Mouse (Mus musculus) liver, embryonic 11.5 days (tissue): ENCODE measurements around the gene Impdh1. TPM values are rescaled to one million over a fixed set of nuclear protein-coding genes. Genes with fewer than 3 reads are reported as not detected.

Source experiments
- ATAC-seq: fragments of 200-750 bp; cut with Nextera tagmentation; replicated peaks from 2 replicates; pipeline ENCODE4 v1.8.0; 2017; ENCODE audit warnings: moderate number of reproducible peaks, mild to moderate bottlenecking, moderate TSS enrichment, moderate library complexity; ENCODE audit not compliant: low FRiP score
- DNase-seq: peaks from one replicate; pipeline ENCODE4 v3.0.0-alpha.2; 2017; ENCODE audit warnings: low spot score
- H3K27ac ChIP-seq: fragments of 300-500 bp; sonication (generic); 2 replicates; pipeline ENCODE4 v1.5.1; 2014; ENCODE audit warnings: mild to moderate bottlenecking, low read depth, low read length, control low read depth
- H3K27me3 ChIP-seq: fragments of 300-500 bp; sonication (generic); replicated peaks from 2 replicates; pipeline ENCODE4 v1.6.1; 2014; ENCODE audit warnings: low read length, mixed read lengths; ENCODE audit not compliant: control insufficient read depth, insufficient read depth
- H3K36me3 ChIP-seq: fragments of 300-500 bp; sonication (generic); 2 replicates; pipeline ENCODE4 v1.6.1; 2014; ENCODE audit warnings: mild to moderate bottlenecking, low read length, moderate library complexity, mixed read lengths; ENCODE audit not compliant: control insufficient read depth, insufficient read depth
- H3K4me1 ChIP-seq: fragments of 300-500 bp; sonication (generic); replicated peaks from 2 replicates; pipeline ENCODE4 v1.6.1; 2014; ENCODE audit warnings: low read length, mixed read lengths; ENCODE audit not compliant: control insufficient read depth, insufficient read depth
- H3K4me2 ChIP-seq: fragments of 300-500 bp; sonication (generic); 2 replicates; pipeline ENCODE4 v1.6.1; 2014; ENCODE audit warnings: mild to moderate bottlenecking, control low read depth, moderate library complexity
- H3K4me3 ChIP-seq: fragments of 300-500 bp; sonication (generic); 2 replicates; pipeline ENCODE4 v1.5.1; 2014; ENCODE audit warnings: low read depth, low read length, control low read depth
- H3K9ac ChIP-seq: fragments of 300-500 bp; sonication (generic); 2 replicates; pipeline ENCODE4 v1.6.1; 2014; ENCODE audit warnings: low read depth, low read length, control low read depth
- H3K9me3 ChIP-seq: fragments of 300-500 bp; sonication (generic); 2 replicates; pipeline ENCODE4 v1.6.1; 2016; ENCODE audit warnings: low read length, inconsistent platforms, mixed read lengths; ENCODE audit not compliant: control insufficient read depth
- WGBS: fragments of 180-500 bp; shearing (Covaris S2); extraction: QIAGEN DNeasy Blood & Tissue Kit; methylation state at CpG from one replicate; pipeline ENCODE4 v1.1.7; 2014; 5-methylcytosine and 5-hydroxymethylcytosine counted together
- polyA plus RNA-seq: library from polyadenylated mRNA; unstranded; fragments of >200 nt; fragmentation: Nextera tagmentation; extraction: Ambion mirVana; gene quantifications from 2 replicates; pipeline ENCODE4 v1.2.1, GENCODE M21; 2014

Gene Impdh1
- polyA plus RNA-seq, 1 experiment from 2014 or later: 26.7 TPM

- Histone ChIP-seq H3K4me3 (no peak overlapping the region), H3K9me3 (no peaks in the 10 kb centered on the region), H3K9ac (no peak overlapping the region), H3K4me2 (peak overlapping the region; percentile 33), H3K4me1 (peaks cover 9% of the 10 kb centered on the region), H3K27ac (no peak overlapping the region), H3K36me3 (no peaks in the 10 kb centered on the region), H3K27me3 (no peaks in the 10 kb centered on the region; the same call in 1 of the 2 replicates)
- 43% methylated on average over 14 of the region's 14 CpGs for WGBS
- DNase-seq (no peak), ATAC-seq (peak; percentile 42)
Measured at GRCm38 (mm10) chr6:29245272-29246120, 29.3 kb upstream of the Impdh1 start.

- H3K9ac ChIP-seq: no peak overlapping the region
- H3K27ac ChIP-seq: no peak overlapping the region
- no peak for DNase-seq
- no peak for ATAC-seq
- no peak overlapping the region for H3K4me2 ChIP-seq
- WGBS: 53% methylated on average over 1 of the region's 1 CpGs
- H3K27me3 ChIP-seq: no peaks in the 10 kb centered on the region
- H3K9me3 ChIP-seq: no peaks in the 10 kb centered on the region
- peaks cover 9% of the 10 kb centered on the region for H3K4me1 ChIP-seq
- no peak overlapping the region for H3K4me3 ChIP-seq
- H3K36me3 ChIP-seq: no peaks in the 10 kb centered on the region
Measured at GRCm38 (mm10) chr6:29242265-29242664, 26.1 kb upstream of the Impdh1 start.

GRCm38 (mm10) chr6:29241697-29242096 lies 25.5 kb upstream of the Impdh1 start:
- WGBS: 37% methylated on average over 2 of the region's 2 CpGs
- no peak for ATAC-seq
- Histone ChIP-seq H3K27me3 (no peaks in the 10 kb centered on the region), H3K4me3 (no peak overlapping the region), H3K36me3 (no peaks in the 10 kb centered on the region), H3K4me2 (no peak overlapping the region), H3K27ac (no peak overlapping the region), H3K9me3 (no peaks in the 10 kb centered on the region), H3K9ac (no peak overlapping the region), H3K4me1 (peaks cover 9% of the 10 kb centered on the region)
- no peak for DNase-seq

GRCm38 (mm10) chr6:29240806-29241205 lies 24.6 kb upstream of the Impdh1 start:
- Histone ChIP-seq H3K27ac (no peak overlapping the region), H3K4me2 (no peak overlapping the region), H3K4me3 (no peak overlapping the region), H3K27me3 (no peaks in the 10 kb centered on the region), H3K4me1 (peaks cover 6% of the 10 kb centered on the region), H3K9ac (no peak overlapping the region), H3K9me3 (no peaks in the 10 kb centered on the region), H3K36me3 (no peaks in the 10 kb centered on the region)
- DNase-seq (no peak), ATAC-seq (no peak; the same call in 1 of the 2 replicates)
- WGBS: 27% methylated on average over 2 of the region's 2 CpGs

GRCm38 (mm10) chr6:29234272-29234671 lies 18.1 kb upstream of the Impdh1 start:
- ATAC-seq: 0 out of 2 replicates have a peak, but pooled peaks have one; percentile 31
- Histone ChIP-seq H3K27me3 (no peaks in the 10 kb centered on the region), H3K4me2 (no peak overlapping the region), H3K9ac (no peak overlapping the region), H3K4me3 (no peak overlapping the region), H3K9me3 (no peaks in the 10 kb centered on the region), H3K36me3 (no peaks in the 10 kb centered on the region), H3K27ac (no peak overlapping the region), H3K4me1 (0 out of 2 replicates have a peak, but pooled peaks cover under 1% of the 10 kb centered on the region)
- DNase-seq: no peak
- 44% methylated on average over 8 of the region's 8 CpGs for WGBS

- H3K4me3 ChIP-seq: no peak overlapping the region
- H3K9ac ChIP-seq: no peak overlapping the region
- DNase-seq (no peak), ATAC-seq (no peak)
- 54% methylated on average over 3 of the region's 3 CpGs for WGBS
- H3K4me1 ChIP-seq: 0 out of 2 replicates have a peak, but pooled peaks cover 6% of the 10 kb centered on the region
- no peak overlapping the region for H3K27ac ChIP-seq
- no peaks in the 10 kb centered on the region for H3K36me3 ChIP-seq
- H3K27me3 ChIP-seq: no peaks in the 10 kb centered on the region
- H3K9me3 ChIP-seq: no peaks in the 10 kb centered on the region
- no peak overlapping the region for H3K4me2 ChIP-seq
Measured at GRCm38 (mm10) chr6:29233710-29234109, 17.5 kb upstream of the Impdh1 start.

- no peak overlapping the region for H3K27ac ChIP-seq
- DNase-seq: no peak
- no peaks in the 10 kb centered on the region for H3K9me3 ChIP-seq
- no peak overlapping the region for H3K9ac ChIP-seq
- 0 out of 2 replicates have a peak, but pooled peaks cover 6% of the 10 kb centered on the region for H3K4me1 ChIP-seq
- WGBS: 55% methylated on average over 6 of the region's 6 CpGs
- H3K4me3 ChIP-seq: no peak overlapping the region
- no peaks in the 10 kb centered on the region for H3K36me3 ChIP-seq
- H3K4me2 ChIP-seq: no peak overlapping the region
- no peak for ATAC-seq
- no peaks in the 10 kb centered on the region for H3K27me3 ChIP-seq
Measured at GRCm38 (mm10) chr6:29232321-29232720, 16.2 kb upstream of the Impdh1 start.

- Histone ChIP-seq H3K4me3 (no peak overlapping the region), H3K4me2 (no peak overlapping the region), H3K27me3 (no peaks in the 10 kb centered on the region), H3K27ac (no peak overlapping the region), H3K4me1 (0 out of 2 replicates have a peak, but pooled peaks cover 6% of the 10 kb centered on the region), H3K9ac (no peak overlapping the region), H3K9me3 (no peaks in the 10 kb centered on the region), H3K36me3 (no peaks in the 10 kb centered on the region)
- no peak for DNase-seq
- ATAC-seq: no peak
- WGBS: 70% methylated on average over 3 of the region's 3 CpGs
Measured at GRCm38 (mm10) chr6:29231799-29232198, 15.6 kb upstream of the Impdh1 start.

GRCm38 (mm10) chr6:29230386-29230785 lies 14.2 kb upstream of the Impdh1 start:
- Histone ChIP-seq H3K9ac (no peak overlapping the region), H3K4me1 (0 out of 2 replicates have a peak, but pooled peaks cover 6% of the 10 kb centered on the region), H3K36me3 (no peaks in the 10 kb centered on the region), H3K27ac (no peak overlapping the region), H3K4me3 (no peak overlapping the region), H3K4me2 (no peak overlapping the region), H3K9me3 (no peaks in the 10 kb centered on the region), H3K27me3 (no peaks in the 10 kb centered on the region)
- 71% methylated on average over 6 of the region's 6 CpGs for WGBS
- DNase-seq (no peak), ATAC-seq (no peak)
